Mouse (Mus musculus): Measurements from ENCODE around the gene BC030867. TPM values are rescaled to one million over a fixed set of nuclear protein-coding genes. Genes with fewer than 3 reads are reported as not detected.
A peak's percentile ranks its signal among the peaks of the same experiment; 100 is the strongest.

The BC030867 gene
- polyA plus RNA-seq, 1 experiment from 2014 or later = 17.9 TPM

DNA sequence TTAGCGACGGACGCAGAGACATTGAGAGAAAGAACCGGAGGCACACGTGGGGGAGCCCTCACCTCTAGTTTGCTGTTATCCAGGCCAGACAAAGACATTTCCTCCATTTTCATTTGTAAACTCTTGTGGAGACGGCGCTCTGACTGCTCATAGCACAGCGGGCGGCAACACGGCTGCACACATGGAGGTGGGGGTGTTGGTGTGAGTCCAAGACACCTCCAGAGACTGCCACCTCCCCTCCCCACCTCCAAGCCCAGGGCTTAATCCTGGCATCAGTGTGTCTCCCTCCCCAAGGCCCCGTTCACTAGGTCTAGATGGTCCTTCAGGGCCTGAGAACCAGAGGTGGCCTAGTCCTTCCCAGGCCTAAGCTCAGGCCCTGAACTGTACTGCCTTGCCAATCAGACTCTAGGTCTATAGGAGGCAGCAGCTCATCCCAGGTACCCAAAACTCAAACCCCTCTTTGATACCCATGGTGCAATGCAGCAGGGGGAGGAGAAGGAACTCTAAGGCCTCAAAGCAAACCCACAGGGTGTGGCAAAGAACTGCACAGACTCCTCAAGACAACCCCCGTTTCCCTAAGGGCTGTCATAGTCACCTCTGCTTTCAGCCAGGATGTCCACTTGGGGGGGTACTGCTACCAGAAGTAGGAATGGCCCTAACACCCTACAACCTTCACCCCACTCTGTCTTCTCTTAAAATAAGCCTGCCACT lies 46.4 kb downstream of the BC030867 start:
- Histone ChIP-seq H3K4me2 (ENCODE audit: low read depth) (peak overlapping the region; percentile 70), H3K27ac (ENCODE audit: low read depth, low read length) (peak overlapping the region; percentile 99), H3K9me3 (ENCODE audit: control insufficient read depth, low read length) (no peaks in the 10 kb centered on the region), H3K36me3 (ENCODE audit: control insufficient read depth, insufficient read depth, low read length) (peaks cover 17% of the 10 kb centered on the region), H3K4me1 (ENCODE audit: control insufficient read depth, insufficient read depth, low read length) (peaks cover 9% of the 10 kb centered on the region; the same call in 1 of the 2 replicates), H3K4me3 (ENCODE audit: low read depth, low read length) (peak overlapping the region; percentile 93), H3K9ac (ENCODE audit: low read length) (peak overlapping the region; percentile 95), H3K27me3 (ENCODE audit: control insufficient read depth, insufficient read depth, low read length) (no peaks in the 10 kb centered on the region)
- ATAC-seq (ENCODE audit: insufficient read depth, low FRiP score, low TSS enrichment) (no peak), DNase-seq (ENCODE audit: low spot score) (no peak)
- WGBS = 78% methylated on average over 12 of the region's 12 CpGs

DNA sequence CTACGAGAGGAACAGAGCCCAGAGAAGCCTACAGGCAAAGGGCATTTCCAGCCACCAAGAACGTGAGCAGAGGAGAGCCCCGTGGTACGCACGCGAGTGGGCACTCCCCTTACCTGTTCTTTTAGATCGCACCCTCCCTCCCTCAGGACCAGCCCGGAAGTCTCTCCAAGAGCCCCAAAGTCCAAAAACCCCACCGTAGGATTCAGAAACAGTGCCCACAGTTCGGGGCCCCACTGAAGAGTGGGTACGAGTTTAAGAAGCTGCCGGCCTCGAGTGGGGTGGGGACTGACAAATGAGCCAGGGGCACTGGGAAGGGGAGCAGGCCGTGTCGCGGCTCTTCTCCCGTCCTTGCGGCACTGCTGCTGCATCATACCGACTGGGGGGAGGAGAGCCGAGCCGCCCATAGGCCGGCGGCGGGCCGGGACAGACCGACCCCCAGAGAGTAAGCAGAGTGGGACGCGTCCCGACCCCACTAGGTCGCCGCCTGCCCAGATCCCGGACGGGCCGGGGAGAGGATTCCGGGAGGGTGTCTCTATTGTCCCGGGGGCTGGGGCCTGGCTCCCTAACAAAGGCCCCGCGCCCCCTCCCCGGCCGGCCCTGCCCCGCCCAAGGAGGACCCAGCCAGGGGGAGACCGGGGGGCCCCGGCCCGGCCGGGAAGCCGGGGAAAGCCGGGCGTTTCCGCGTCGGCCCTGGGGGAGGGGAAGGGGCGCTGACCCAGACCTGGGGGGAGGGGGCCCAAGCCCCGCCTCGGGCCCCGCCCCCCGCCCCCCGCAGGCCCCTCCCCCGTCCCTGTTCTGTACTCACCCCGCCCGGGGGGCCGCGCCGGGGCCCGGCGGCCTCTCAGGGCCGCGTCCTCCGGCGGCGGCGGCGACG lies 47.2 kb downstream of the BC030867 start:
- WGBS = under 1% methylated on average over 41 of the region's 73 CpGs
- ATAC-seq (ENCODE audit: insufficient read depth, low FRiP score, low TSS enrichment) (peak; percentile 48; the same call in 1 of the 2 replicates), DNase-seq (ENCODE audit: low spot score) (peak; percentile 77)
- peaks cover 9% of the 10 kb centered on the region; the same call in 1 of the 2 replicates for H3K4me1 ChIP-seq (ENCODE audit: control insufficient read depth, insufficient read depth, low read length)
- no peaks in the 10 kb centered on the region for H3K27me3 ChIP-seq (ENCODE audit: control insufficient read depth, insufficient read depth, low read length)
- no peaks in the 10 kb centered on the region for H3K9me3 ChIP-seq (ENCODE audit: control insufficient read depth, low read length)
- peak overlapping the region; percentile 99 for H3K27ac ChIP-seq (ENCODE audit: low read depth, low read length)
- peak overlapping the region; percentile 70 for H3K4me2 ChIP-seq (ENCODE audit: low read depth)
- H3K4me3 ChIP-seq (ENCODE audit: low read depth, low read length) = peak overlapping the region; percentile 93
- H3K9ac ChIP-seq (ENCODE audit: low read length) = peak overlapping the region; percentile 95
- peaks cover 14% of the 10 kb centered on the region for H3K36me3 ChIP-seq (ENCODE audit: control insufficient read depth, insufficient read depth, low read length)

- ATAC-seq (ENCODE audit: insufficient read depth, low FRiP score, low TSS enrichment) (peak; percentile 89), DNase-seq (ENCODE audit: low spot score) (peak; percentile 99)
- Histone ChIP-seq H3K4me2 (ENCODE audit: low read depth) (peak within 1 kb of the TSS; percentile 70), H3K27me3 (ENCODE audit: control insufficient read depth, insufficient read depth, low read length) (no peaks in the 10 kb centered on the region), H3K9me3 (ENCODE audit: control insufficient read depth, low read length) (no peaks in the 10 kb centered on the region), H3K36me3 (ENCODE audit: control insufficient read depth, insufficient read depth, low read length) (peaks cover 8% of the 10 kb centered on the region), H3K27ac (ENCODE audit: low read depth, low read length) (peak within 1 kb of the TSS; percentile 99), H3K4me1 (ENCODE audit: control insufficient read depth, insufficient read depth, low read length) (peaks cover 9% of the 10 kb centered on the region; the same call in 1 of the 2 replicates), H3K9ac (ENCODE audit: low read length) (peak within 1 kb of the TSS; percentile 95), H3K4me3 (ENCODE audit: low read depth, low read length) (peak within 1 kb of the TSS; percentile 93)
- WGBS = under 1% methylated on average over 55 of the region's 125 CpGs
Observed at GRCm38 (mm10) chr11:102296491-102297472, 48.1 kb downstream of the BC030867 start, which contains the start of gene Atxn7l3. Gene Atxn7l3, minus strand, starts transcription at chr11:102296631.

DNA sequence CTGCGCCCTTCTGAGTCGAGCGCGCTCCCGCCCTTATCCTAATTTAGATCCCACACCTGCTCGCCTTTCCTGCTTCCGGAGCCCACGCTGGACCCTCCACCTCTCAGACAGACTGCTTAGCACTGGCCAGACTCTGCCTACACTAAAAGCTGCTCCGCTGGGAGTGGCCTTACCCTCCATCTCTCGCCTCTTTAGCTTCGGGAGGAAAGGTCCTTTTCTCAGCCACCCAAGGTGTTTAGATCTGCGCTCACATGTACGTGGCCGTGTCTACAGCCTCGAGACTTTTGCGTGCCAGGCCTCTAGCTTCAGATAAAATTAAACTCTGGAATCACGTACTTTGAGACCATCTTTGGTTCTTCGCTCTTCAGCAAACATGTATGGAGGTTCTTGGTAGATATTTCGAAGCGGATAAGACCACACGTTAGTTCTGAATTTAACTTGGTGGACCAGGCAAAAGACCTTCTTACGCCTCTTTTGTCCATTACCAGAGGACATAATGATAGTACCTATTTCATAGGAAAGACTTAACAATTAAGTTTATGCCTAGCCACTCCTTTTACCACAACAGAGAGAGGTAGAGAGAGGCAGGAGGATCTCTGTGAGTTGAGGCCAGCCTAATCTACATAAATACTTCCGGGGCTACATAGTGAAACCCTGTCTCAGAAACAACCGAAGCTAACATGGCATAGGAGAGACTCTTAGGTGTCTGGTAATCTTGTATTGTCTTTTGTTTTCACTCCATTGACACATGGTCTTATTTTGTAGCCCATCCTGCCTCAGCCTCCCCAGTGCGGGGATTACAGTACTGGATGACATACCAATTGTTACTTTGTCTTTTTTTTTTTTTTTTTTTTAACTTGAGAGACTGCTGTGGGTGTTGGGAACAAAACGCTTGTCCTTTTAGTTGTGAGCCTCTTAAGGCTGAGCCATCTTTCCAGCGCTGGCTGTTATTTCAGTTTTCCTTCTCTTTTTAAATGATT lies 49.2 kb downstream of the BC030867 start:
- Histone ChIP-seq H3K4me3 (ENCODE audit: low read depth, low read length) (peak overlapping the region; percentile 93), H3K4me1 (ENCODE audit: control insufficient read depth, insufficient read depth, low read length) (peaks cover 9% of the 10 kb centered on the region; the same call in 1 of the 2 replicates), H3K4me2 (ENCODE audit: low read depth) (peak overlapping the region; percentile 70), H3K9ac (ENCODE audit: low read length) (peak overlapping the region; percentile 71), H3K27me3 (ENCODE audit: control insufficient read depth, insufficient read depth, low read length) (no peaks in the 10 kb centered on the region), H3K36me3 (ENCODE audit: control insufficient read depth, insufficient read depth, low read length) (no peaks in the 10 kb centered on the region; the same call in 1 of the 2 replicates), H3K9me3 (ENCODE audit: control insufficient read depth, low read length) (no peaks in the 10 kb centered on the region), H3K27ac (ENCODE audit: low read depth, low read length) (peak overlapping the region; percentile 99)
- ATAC-seq (ENCODE audit: insufficient read depth, low FRiP score, low TSS enrichment) (peak; percentile 49), DNase-seq (ENCODE audit: low spot score) (peak; percentile 39)
- 28% methylated on average over 27 of the region's 27 CpGs for WGBS

DNA sequence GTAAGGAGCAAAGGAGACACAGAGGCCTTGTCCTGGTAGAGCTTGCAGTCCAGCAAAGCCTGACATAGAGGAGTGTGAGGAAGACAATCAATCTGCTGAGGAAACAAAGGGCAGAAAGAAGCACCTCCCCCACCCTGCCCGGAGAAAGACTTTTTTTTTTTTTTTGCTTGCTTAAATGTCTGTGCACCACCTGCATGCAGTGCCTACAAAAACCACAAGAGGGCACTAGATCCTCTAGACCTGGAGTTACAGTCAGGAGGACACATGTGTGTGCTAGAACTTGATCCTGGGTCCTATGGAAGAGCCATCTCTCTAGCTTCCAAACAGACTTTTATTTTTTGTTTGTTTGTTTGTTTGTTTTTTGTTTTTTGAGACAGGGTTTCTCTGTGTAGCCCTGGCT lies 51.2 kb downstream of the BC030867 start:
- no peaks in the 10 kb centered on the region for H3K9me3 ChIP-seq (ENCODE audit: control insufficient read depth, low read length)
- no peak overlapping the region for H3K4me2 ChIP-seq (ENCODE audit: low read depth)
- H3K4me1 ChIP-seq (ENCODE audit: control insufficient read depth, insufficient read depth, low read length) = peaks cover 5% of the 10 kb centered on the region; the same call in 1 of the 2 replicates
- peak; percentile 76 for DNase-seq (ENCODE audit: low spot score)
- no peaks in the 10 kb centered on the region for H3K36me3 ChIP-seq (ENCODE audit: control insufficient read depth, insufficient read depth, low read length)
- H3K27me3 ChIP-seq (ENCODE audit: control insufficient read depth, insufficient read depth, low read length) = no peaks in the 10 kb centered on the region
- no peak overlapping the region for H3K9ac ChIP-seq (ENCODE audit: low read length)
- H3K27ac ChIP-seq (ENCODE audit: low read depth, low read length) = no peak overlapping the region
- no peak overlapping the region for H3K4me3 ChIP-seq (ENCODE audit: low read depth, low read length)
- 0% methylated on average over 1 of the region's 1 CpGs for WGBS
- no peak for ATAC-seq (ENCODE audit: insufficient read depth, low FRiP score, low TSS enrichment)

GRCm38 (mm10) chr11:102304141-102304540 lies 55.5 kb downstream of the BC030867 start:
- no peak overlapping the region for H3K4me3 ChIP-seq (ENCODE audit: low read depth, low read length)
- DNase-seq (ENCODE audit: low spot score) (no peak), ATAC-seq (ENCODE audit: insufficient read depth, low FRiP score, low TSS enrichment) (no peak)
- H3K27me3 ChIP-seq (ENCODE audit: control insufficient read depth, insufficient read depth, low read length) = no peaks in the 10 kb centered on the region
- peaks cover 12% of the 10 kb centered on the region for H3K36me3 ChIP-seq (ENCODE audit: control insufficient read depth, insufficient read depth, low read length)
- no peak overlapping the region for H3K27ac ChIP-seq (ENCODE audit: low read depth, low read length)
- no peak overlapping the region for H3K4me2 ChIP-seq (ENCODE audit: low read depth)
- WGBS = 48% methylated on average over 2 of the region's 2 CpGs
- H3K9me3 ChIP-seq (ENCODE audit: control insufficient read depth, low read length) = no peaks in the 10 kb centered on the region
- H3K4me1 ChIP-seq (ENCODE audit: control insufficient read depth, insufficient read depth, low read length) = no peaks in the 10 kb centered on the region
- H3K9ac ChIP-seq (ENCODE audit: low read length) = no peak overlapping the region

DNA sequence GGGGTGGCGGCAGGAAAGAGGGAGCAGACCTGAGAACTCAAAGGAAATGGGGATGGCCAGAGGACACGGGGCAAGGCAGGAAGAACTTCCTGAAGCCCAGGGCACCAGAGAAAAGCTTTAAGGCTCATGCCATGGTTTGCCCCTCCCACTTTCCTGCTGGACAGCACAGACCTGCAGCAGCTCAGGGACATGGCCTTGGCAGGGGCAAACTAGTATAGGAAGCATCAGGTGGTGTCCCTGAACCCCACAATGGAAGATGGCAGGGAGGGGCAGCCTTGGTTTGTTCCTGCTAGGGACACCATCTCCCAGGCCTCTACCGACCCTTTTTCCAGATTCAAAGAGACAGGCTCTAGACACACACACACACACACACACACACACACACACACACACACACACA lies 56.7 kb downstream of the BC030867 start:
- peaks cover 6% of the 10 kb centered on the region for H3K4me1 ChIP-seq (ENCODE audit: control insufficient read depth, insufficient read depth, low read length)
- no peak overlapping the region for H3K4me3 ChIP-seq (ENCODE audit: low read depth, low read length)
- H3K9ac ChIP-seq (ENCODE audit: low read length) = no peak overlapping the region
- no peaks in the 10 kb centered on the region for H3K9me3 ChIP-seq (ENCODE audit: control insufficient read depth, low read length)
- DNase-seq (ENCODE audit: low spot score) (no peak), ATAC-seq (ENCODE audit: insufficient read depth, low FRiP score, low TSS enrichment) (no peak)
- H3K4me2 ChIP-seq (ENCODE audit: low read depth) = no peak overlapping the region
- no peaks in the 10 kb centered on the region for H3K27me3 ChIP-seq (ENCODE audit: control insufficient read depth, insufficient read depth, low read length)
- peaks cover 12% of the 10 kb centered on the region for H3K36me3 ChIP-seq (ENCODE audit: control insufficient read depth, insufficient read depth, low read length)
- 88% methylated on average over 3 of the region's 3 CpGs for WGBS
- H3K27ac ChIP-seq (ENCODE audit: low read depth, low read length) = no peak overlapping the region

All from neural tube, embryonic 11.5 days (tissue).